Mouse (Mus musculus) lung, embryonic 14.5 days (tissue): ENCODE results near the gene Cyb5r1. TPM values are rescaled to one million over a fixed set of nuclear protein-coding genes. Genes with fewer than 3 reads are reported as not detected.
A peak's percentile ranks its signal among the peaks of the same experiment; 100 is the strongest.

Experiments used
- ATAC-seq: fragments of 200-750 bp; cut with Nextera tagmentation; 2 replicates; pipeline ENCODE4 v1.8.0; 2017; ENCODE audit warnings: mild to moderate bottlenecking, moderate TSS enrichment, moderate library complexity; ENCODE audit not compliant: insufficient read depth
- DNase-seq: peaks from one replicate; pipeline ENCODE4 v3.0.0-alpha.2; 2015
- H3K27ac ChIP-seq: fragments of 300-500 bp; sonication (generic); 2 replicates; pipeline ENCODE4 v1.5.1; 2014; ENCODE audit warnings: low read depth, mild to moderate bottlenecking, moderate library complexity
- H3K27me3 ChIP-seq: fragments of 300-500 bp; sonication (generic); 2 replicates; pipeline ENCODE4 v1.6.1; 2014; ENCODE audit warnings: low read length, control low read depth; ENCODE audit not compliant: insufficient read depth
- H3K36me3 ChIP-seq: fragments of 300-500 bp; sonication (generic); 2 replicates; pipeline ENCODE4 v1.6.1; 2014; ENCODE audit warnings: control low read depth; ENCODE audit not compliant: insufficient read depth
- H3K4me1 ChIP-seq: fragments of 300-500 bp; sonication (generic); 2 replicates; pipeline ENCODE4 v1.6.1; 2014; ENCODE audit warnings: antibody characterized with exemption, control low read depth; ENCODE audit not compliant: insufficient read depth
- H3K4me2 ChIP-seq: fragments of 300-500 bp; sonication (generic); 2 replicates; pipeline ENCODE4 v1.6.1; 2014; ENCODE audit warnings: mild to moderate bottlenecking
- H3K4me3 ChIP-seq: fragments of 300-500 bp; sonication (generic); 2 replicates; pipeline ENCODE4 v1.5.1; 2014; ENCODE audit warnings: low read depth, low read length
- H3K9ac ChIP-seq: fragments of 300-500 bp; sonication (generic); 2 replicates; pipeline ENCODE4 v1.6.1; 2014
- H3K9me3 ChIP-seq: fragments of 300-500 bp; sonication (generic); 2 replicates; pipeline ENCODE4 v1.6.1; 2016; ENCODE audit warnings: low read depth, low read length, control low read depth
- CTCF ChIP-seq: IDR thresholded peaks from 2 replicates; pipeline ENCODE4 v1.5.1; 2016; ENCODE audit warnings: antibody characterized with exemption, low read depth
- WGBS: fragments of 180-500 bp; shearing (Covaris S2); extraction: QIAGEN DNeasy Blood & Tissue Kit; methylation state at CpG from one replicate; pipeline ENCODE4 v1.1.7; 2014; 5-methylcytosine and 5-hydroxymethylcytosine counted together
- polyA plus RNA-seq: library from polyadenylated mRNA; unstranded; fragments of >200 nt; fragmentation: Nextera tagmentation; extraction: Ambion mirVana; gene quantifications from 2 replicates; pipeline ENCODE4 v1.2.1, GENCODE M21; 2014

Cyb5r1 gene
- polyA plus RNA-seq, 1 experiment from 2014 or later, result 37.8 TPM

- no peak for ATAC-seq
- Histone ChIP-seq H3K27me3 (no peaks in the 10 kb centered on the region), H3K4me1 (no peaks in the 10 kb centered on the region), H3K9me3 (no peaks in the 10 kb centered on the region), H3K36me3 (no peaks in the 10 kb centered on the region), H3K4me3 (no peak overlapping the region), H3K4me2 (no peak overlapping the region), H3K9ac (no peak overlapping the region), H3K27ac (no peak overlapping the region)
- WGBS, result 38% methylated on average over 5 of the region's 5 CpGs
- TF ChIP-seq CTCF, result no peak
- DNase-seq, result peak; percentile 4
These were observed 11.5 kb upstream of the Cyb5r1 start for GRCm38 (mm10) chr1:134393827-134394226.

GRCm38 (mm10) chr1:134398210-134398609 is 7.1 kb upstream of the Cyb5r1 start:
- 84% methylated on average over 12 of the region's 12 CpGs for WGBS

DNA sequence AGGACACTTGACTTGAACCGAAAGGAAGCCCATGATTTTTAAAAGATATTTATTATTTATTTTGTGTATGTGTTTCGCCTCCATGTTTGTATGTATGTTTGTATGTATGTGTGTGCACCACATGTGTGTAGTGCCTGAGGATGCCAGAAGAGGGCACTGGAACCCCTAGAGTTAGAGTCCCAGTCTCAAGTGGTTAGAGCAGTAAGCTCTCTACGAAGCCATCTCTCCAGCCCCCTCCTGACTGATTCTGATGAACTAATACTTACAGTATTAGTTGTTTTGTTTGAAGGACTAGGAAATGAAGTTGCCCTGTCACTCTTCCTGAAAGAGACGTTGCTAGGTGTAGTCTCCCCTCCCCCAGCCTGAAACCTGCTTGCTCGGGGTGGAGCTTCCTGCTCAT is 5.6 kb upstream of the Cyb5r1 start:
- Histone ChIP-seq H3K36me3 (no peaks in the 10 kb centered on the region), H3K4me3 (no peak overlapping the region), H3K4me2 (no peak overlapping the region), H3K9ac (no peak overlapping the region), H3K4me1 (no peaks in the 10 kb centered on the region), H3K27ac (no peak overlapping the region), H3K27me3 (no peaks in the 10 kb centered on the region), H3K9me3 (no peaks in the 10 kb centered on the region)
- no peak for TF ChIP-seq CTCF
- DNase-seq (no peak), ATAC-seq (no peak)
- WGBS, result 57% methylated on average over 5 of the region's 5 CpGs

More at GRCm38 (mm10) chr1:134398210-134398609, 7.1 kb upstream of the Cyb5r1 start:
- no peak overlapping the region for H3K4me3 ChIP-seq
- H3K4me2 ChIP-seq, result no peak overlapping the region
- no peak overlapping the region for H3K27ac ChIP-seq
- H3K9ac ChIP-seq, result no peak overlapping the region
- no peak for DNase-seq
- no peaks in the 10 kb centered on the region for H3K9me3 ChIP-seq
- H3K4me1 ChIP-seq, result no peaks in the 10 kb centered on the region
- H3K36me3 ChIP-seq, result no peaks in the 10 kb centered on the region
- no peak for ATAC-seq
- no peaks in the 10 kb centered on the region for H3K27me3 ChIP-seq
- no peak for TF ChIP-seq CTCF

DNA sequence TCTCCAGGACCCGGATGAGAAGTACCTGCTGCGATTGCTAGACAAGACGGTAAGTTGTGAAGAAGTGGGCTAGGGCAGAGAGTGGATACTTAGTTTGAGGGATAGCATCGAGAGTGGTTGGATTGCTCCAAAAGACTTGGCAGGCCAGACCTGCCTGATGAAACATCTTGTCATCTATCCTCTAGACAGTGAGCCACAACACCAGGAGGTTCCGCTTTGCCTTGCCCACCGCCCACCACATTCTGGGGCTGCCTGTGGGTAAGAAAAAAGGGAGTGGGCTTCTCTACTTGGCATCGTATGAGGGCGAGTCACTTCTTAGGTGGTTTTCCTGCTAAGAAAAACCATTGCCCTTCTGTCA is 1.0 kb downstream of the Cyb5r1 start:
- no peak for ATAC-seq
- TF ChIP-seq CTCF, result no peak
- Histone ChIP-seq H3K9me3 (no peaks in the 10 kb centered on the region), H3K4me2 (peak overlapping the region; percentile 65), H3K4me1 (0 out of 2 replicates have a peak, but pooled peaks cover 8% of the 10 kb centered on the region), H3K9ac (peak overlapping the region; percentile 78), H3K4me3 (peak overlapping the region; percentile 79), H3K27me3 (no peaks in the 10 kb centered on the region), H3K27ac (0 out of 2 replicates have a peak overlapping the region, but pooled peaks have one; percentile 72), H3K36me3 (peaks cover 35% of the 10 kb centered on the region)
- DNase-seq, result no peak
- WGBS, result 28% methylated on average over 8 of the region's 8 CpGs

DNA sequence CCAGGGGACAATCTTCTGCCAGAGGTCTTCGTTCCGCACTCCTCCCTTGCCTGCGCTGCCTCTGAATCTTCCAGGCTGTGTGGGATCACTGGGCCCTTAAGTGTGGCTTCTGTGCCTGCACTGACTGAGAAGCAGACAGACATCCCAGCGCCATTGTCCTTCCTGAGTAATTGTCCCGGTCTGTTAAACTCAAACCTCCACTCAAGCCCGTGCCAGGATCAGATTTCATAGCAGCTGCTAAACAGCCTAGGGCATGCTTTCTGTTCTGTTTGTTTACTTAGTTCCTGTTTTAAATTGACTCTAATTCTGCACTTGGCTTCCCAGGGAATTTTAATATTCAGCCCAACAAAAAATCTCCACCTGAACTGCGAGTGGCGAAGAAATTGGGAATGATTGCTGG is 2.7 kb downstream of the Cyb5r1 start:
- Histone ChIP-seq H3K4me2 (no peak overlapping the region), H3K9ac (no peak overlapping the region), H3K4me1 (0 out of 2 replicates have a peak, but pooled peaks cover 8% of the 10 kb centered on the region), H3K27me3 (no peaks in the 10 kb centered on the region), H3K4me3 (no peak overlapping the region), H3K27ac (no peak overlapping the region), H3K9me3 (no peaks in the 10 kb centered on the region), H3K36me3 (peaks cover 35% of the 10 kb centered on the region)
- TF ChIP-seq CTCF, result no peak
- 82% methylated on average over 8 of the region's 8 CpGs for WGBS
- ATAC-seq (no peak), DNase-seq (no peak)

DNA sequence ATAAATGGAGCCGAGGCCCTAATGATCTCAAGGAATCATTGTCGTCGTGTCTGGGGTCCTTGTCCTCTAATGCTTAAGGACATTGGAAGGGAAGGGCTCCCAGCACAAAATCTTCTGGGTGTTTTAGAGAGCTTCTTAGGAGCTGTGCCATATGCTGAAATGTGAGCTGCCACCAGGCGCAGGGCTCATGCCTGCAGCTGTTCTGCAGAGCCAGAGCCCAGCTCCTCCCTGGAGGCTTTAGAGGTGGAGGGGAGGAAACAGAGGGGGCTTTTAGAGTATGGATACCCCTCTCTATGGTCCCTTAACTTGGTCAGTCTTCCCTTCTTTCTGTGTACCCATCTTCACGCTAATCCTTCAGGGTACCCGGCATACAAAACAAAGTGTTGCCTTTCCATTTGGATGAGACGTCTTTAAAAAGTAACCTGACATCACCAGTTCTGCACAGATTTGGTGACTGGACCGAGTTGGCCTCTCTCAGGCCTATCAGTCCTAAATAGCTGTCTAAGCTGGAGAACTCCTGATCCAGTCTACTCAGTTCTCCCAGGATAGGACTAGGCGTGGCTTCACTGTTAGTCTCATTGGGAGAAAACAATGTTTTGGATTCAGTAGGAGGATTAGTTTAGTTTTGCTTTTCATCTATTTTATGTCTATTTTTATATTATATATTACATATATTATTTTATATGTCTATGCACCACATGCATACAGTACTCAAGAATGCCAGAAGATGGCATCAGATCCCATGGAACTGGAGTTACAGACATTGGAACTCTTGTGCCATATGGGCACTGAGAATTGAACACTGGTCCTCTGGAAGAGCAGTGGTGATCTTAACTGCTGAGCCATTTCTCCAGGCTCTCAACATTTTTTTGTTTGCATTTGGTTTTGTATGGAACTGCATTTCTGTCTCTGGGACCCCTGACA is 6.6 kb downstream of the Cyb5r1 start:
- no peaks in the 10 kb centered on the region for H3K27me3 ChIP-seq
- H3K9ac ChIP-seq, result no peak overlapping the region
- no peak overlapping the region for H3K27ac ChIP-seq
- no peak overlapping the region for H3K4me2 ChIP-seq
- H3K9me3 ChIP-seq, result no peaks in the 10 kb centered on the region
- no peak overlapping the region for H3K4me3 ChIP-seq
- peaks cover 35% of the 10 kb centered on the region for H3K36me3 ChIP-seq
- WGBS, result 87% methylated on average over 9 of the region's 9 CpGs
- DNase-seq (no peak), ATAC-seq (no peak)
- TF ChIP-seq CTCF, result no peak
- H3K4me1 ChIP-seq, result peaks cover 5% of the 10 kb centered on the region; the same call in 1 of the 2 replicates

DNA sequence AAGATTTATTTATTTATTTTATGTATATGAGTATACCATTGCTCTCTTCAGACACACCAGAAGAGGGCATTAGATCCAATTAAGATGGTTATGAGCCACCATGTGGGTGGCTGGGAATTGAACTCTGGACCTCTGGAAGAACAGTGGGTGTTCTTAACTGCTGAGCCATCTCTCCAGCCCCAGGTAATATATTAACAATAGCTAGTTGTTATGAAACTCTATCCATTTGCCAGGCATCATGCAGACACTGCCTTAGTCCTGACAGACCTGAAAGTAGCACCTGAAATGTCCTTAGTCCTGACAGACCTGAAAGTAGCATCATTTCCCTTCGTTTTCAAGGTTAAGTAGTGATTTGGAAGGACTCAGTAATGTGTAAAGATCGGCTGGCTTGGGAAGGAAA is 8.7 kb downstream of the Cyb5r1 start:
- Histone ChIP-seq H3K9ac (peak overlapping the region; percentile 89; the same call in 1 of the 2 replicates), H3K27me3 (no peaks in the 10 kb centered on the region), H3K4me2 (peak overlapping the region; percentile 87), H3K4me1 (peaks cover 9% of the 10 kb centered on the region; the same call in 1 of the 2 replicates), H3K27ac (no peak overlapping the region; the same call in 1 of the 2 replicates), H3K36me3 (peaks cover 18% of the 10 kb centered on the region), H3K9me3 (no peaks in the 10 kb centered on the region), H3K4me3 (no peak overlapping the region)
- ATAC-seq, result no peak
- TF ChIP-seq CTCF, result no peak
- 40% methylated on average over 2 of the region's 2 CpGs for WGBS
- no peak for DNase-seq
